Mouse (Mus musculus) testis, adult 2 months (tissue): ENCODE measurements around the gene Foxk1. TPM values are rescaled to one million over a fixed set of nuclear protein-coding genes. Genes with fewer than 3 reads are reported as not detected.

Experiments
- H3K27ac ChIP-seq: fragments of 200-500 bp; 2 replicates; pipeline ENCODE4 v1.5.1; 2012; ENCODE audit warnings: low read depth, low read length; ENCODE audit not compliant: control insufficient read depth, insufficient read depth
- H3K27me3 ChIP-seq: fragments of 200-500 bp; 2 replicates; pipeline ENCODE4 v1.6.1; 2012; ENCODE audit warnings: mild to moderate bottlenecking, low read length, moderate library complexity; ENCODE audit not compliant: control insufficient read depth, insufficient read depth
- H3K36me3 ChIP-seq: fragments of 200-500 bp; 2 replicates; pipeline ENCODE4 v1.6.1; 2012; ENCODE audit warnings: mild to moderate bottlenecking, low read length; ENCODE audit not compliant: control insufficient read depth, insufficient read depth
- H3K4me1 ChIP-seq: fragments of 200-500 bp; 2 replicates; pipeline ENCODE4 v1.6.1; 2012; ENCODE audit warnings: low read length; ENCODE audit not compliant: control insufficient read depth, insufficient read depth
- H3K4me3 ChIP-seq: fragments of 200-500 bp; 2 replicates; pipeline ENCODE4 v1.5.1; 2012; ENCODE audit warnings: low read depth, mild to moderate bottlenecking, low read length, moderate library complexity, mixed read lengths; ENCODE audit not compliant: control insufficient read depth
- CTCF ChIP-seq: fragments of 200-500 bp; IDR thresholded peaks from 2 replicates; pipeline ENCODE4 v1.5.1; 2012; ENCODE audit warnings: low read depth, mild to moderate bottlenecking, inconsistent platforms, low read length, moderate library complexity; ENCODE audit not compliant: control insufficient read depth, insufficient read depth, insufficient replicate concordance
- POLR2A ChIP-seq: fragments of 200-500 bp; IDR thresholded peaks from 2 replicates; pipeline ENCODE4 v1.6.1; 2012; ENCODE audit warnings: low read depth, mild to moderate bottlenecking, inconsistent platforms, low read length, moderate library complexity; ENCODE audit not compliant: control insufficient read depth
- polyA plus RNA-seq: library from polyadenylated mRNA; depleted of rRNA; stranded (reverse); fragments of >200 nt; gene quantifications from 2 replicates; pipeline ENCODE4 v1.2.3, GENCODE M21; 2012

The Foxk1 gene
- polyA plus RNA-seq, 1 experiment: 16.8 TPM

DNA sequence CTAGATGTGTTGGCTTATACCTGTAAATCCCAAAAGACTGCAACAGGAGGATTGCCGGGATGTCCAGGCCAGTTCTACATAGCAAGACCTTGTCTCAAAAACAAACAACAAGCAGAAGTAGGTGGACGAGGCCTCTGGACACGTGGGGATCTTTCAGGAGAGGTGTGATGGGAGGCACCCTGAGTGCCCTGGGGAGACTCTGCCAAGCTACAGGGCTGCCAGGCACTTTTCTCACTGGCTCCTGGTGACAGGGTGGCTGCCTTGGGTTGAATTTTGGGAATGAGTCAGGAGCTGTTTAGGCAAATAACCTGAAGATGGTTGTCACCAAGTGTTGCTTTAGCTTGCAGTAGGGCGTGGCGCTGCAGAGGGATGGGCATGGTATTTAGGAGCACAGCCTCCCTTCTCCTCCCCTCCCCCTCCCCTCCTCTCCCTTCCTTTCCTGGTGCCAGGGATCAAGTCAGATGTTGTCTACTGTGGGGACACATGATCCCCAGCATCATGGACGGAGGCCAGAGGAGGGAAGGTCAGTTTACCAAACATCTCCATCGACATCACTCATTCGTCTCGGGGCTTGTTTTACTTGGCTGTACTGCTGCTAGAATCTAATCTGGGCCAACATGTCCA, 30.6 kb downstream of the Foxk1 start:
- TF ChIP-seq POLR2A (no peak), CTCF (no peak)
- H3K27ac ChIP-seq: no peak overlapping the region

DNA sequence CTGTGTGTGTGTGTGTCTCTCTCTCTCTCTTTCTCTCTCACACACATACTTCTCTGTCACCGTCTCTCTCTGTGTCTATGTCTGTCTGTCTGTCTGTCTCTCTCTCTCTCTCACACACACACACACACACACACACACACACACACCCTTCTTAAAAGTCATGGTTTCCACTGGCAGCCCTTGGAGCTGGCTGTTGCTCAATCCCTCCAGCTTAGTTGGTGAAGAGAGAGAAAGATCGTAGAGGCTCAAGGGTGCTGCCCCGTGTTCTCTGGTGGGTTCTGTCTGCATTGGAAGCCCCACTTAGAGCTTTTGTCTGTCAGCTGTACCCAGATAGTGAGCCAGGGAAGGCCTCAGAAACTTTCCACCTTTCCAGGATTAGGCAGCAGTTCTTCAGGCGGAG, 31.4 kb downstream of the Foxk1 start:
- no peaks in the 10 kb centered on the region for H3K4me1 ChIP-seq
- H3K36me3 ChIP-seq: no peaks in the 10 kb centered on the region
- TF ChIP-seq CTCF (no peak), POLR2A (no peak)
- H3K27me3 ChIP-seq: no peaks in the 10 kb centered on the region
- no peak overlapping the region for H3K27ac ChIP-seq
- no peak overlapping the region for H3K4me3 ChIP-seq

More for the DNA sequence above, 30.6 kb downstream of the Foxk1 start:
- no peaks in the 10 kb centered on the region for H3K36me3 ChIP-seq
- H3K27me3 ChIP-seq: no peaks in the 10 kb centered on the region
- no peaks in the 10 kb centered on the region; the same call in 1 of the 2 replicates for H3K4me1 ChIP-seq
- H3K4me3 ChIP-seq: no peak overlapping the region

DNA sequence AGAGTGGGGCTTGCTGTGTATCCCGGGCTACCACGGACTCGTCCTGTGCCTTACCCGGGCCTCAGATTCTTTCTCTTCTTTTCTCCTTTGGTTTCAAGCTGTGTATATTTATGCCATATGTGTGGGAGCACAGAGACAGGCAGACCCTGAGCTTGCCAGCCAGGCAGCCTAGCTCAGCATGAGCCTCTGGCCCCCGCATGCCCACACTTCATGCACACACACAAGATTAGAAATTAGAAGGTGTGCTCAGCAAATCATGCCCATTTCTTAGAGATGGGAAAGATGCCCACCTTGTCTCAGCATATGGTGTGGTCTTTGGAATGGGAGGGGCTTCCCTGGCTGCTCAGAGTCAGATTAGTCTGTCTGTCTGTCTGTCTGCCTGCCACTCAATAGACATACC, 32.8 kb downstream of the Foxk1 start:
- H3K36me3 ChIP-seq: no peaks in the 10 kb centered on the region
- H3K4me3 ChIP-seq: no peak overlapping the region
- no peaks in the 10 kb centered on the region for H3K27me3 ChIP-seq
- H3K4me1 ChIP-seq: peaks cover 3% of the 10 kb centered on the region
- H3K27ac ChIP-seq: no peak overlapping the region
- TF ChIP-seq CTCF (no peak), POLR2A (no peak)

DNA sequence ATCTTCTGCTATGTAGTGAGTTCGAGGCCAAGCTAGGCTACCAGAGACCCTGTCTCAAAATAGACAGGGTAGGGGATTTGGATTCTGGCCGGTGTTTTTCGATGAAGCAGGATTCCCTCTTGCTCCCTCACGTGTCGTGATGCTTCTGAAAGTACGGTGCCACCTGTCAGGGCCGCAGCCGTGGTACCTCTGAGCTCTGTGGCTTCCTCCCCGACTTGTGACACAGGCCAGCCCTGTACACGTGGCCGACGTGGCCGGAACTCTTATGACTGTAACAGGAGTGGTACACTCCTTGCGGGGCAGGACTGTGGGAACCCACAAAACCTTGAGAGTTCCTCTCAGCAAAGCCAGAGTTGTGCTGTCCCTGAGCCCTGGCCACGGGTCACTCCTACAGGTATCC, 34.4 kb downstream of the Foxk1 start:
- Histone ChIP-seq H3K27me3 (no peaks in the 10 kb centered on the region), H3K4me3 (no peak overlapping the region), H3K4me1 (peaks cover 13% of the 10 kb centered on the region), H3K27ac (no peak overlapping the region), H3K36me3 (no peaks in the 10 kb centered on the region)
- no peak for TF ChIP-seq CTCF
- no peak for TF ChIP-seq POLR2A

DNA sequence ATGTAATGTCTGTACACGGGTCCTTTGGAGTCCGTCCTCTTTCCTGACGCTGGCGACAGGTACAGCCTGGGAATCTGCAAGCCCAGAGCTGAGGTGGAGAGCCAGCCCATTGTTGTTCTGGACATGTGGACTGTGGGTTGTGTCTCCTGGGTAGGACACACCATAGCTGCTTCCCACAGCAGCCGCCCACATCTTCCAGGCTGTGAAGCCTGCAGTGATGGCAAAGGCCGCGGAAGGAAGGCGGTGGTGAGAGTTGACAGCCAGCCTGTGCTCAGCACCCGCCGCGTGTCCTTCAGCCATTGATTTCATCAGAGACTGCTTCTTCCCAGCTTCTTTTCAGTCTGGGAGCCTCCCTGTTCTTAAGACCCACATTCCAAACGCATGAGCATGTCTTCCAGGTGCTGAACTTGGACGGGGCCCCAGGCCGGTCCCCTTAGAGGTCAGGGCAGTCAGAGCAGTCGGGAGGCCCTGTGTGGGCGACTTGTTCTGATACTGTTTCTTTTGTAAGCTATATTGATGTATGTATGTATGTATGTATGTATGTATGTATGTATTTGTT, 37.2 kb downstream of the Foxk1 start:
- H3K4me1 ChIP-seq: peaks cover 20% of the 10 kb centered on the region
- no peak for TF ChIP-seq CTCF
- TF ChIP-seq POLR2A: no peak
- no peak overlapping the region for H3K4me3 ChIP-seq
- H3K27me3 ChIP-seq: no peaks in the 10 kb centered on the region
- no peak overlapping the region for H3K27ac ChIP-seq
- H3K36me3 ChIP-seq: no peaks in the 10 kb centered on the region

DNA sequence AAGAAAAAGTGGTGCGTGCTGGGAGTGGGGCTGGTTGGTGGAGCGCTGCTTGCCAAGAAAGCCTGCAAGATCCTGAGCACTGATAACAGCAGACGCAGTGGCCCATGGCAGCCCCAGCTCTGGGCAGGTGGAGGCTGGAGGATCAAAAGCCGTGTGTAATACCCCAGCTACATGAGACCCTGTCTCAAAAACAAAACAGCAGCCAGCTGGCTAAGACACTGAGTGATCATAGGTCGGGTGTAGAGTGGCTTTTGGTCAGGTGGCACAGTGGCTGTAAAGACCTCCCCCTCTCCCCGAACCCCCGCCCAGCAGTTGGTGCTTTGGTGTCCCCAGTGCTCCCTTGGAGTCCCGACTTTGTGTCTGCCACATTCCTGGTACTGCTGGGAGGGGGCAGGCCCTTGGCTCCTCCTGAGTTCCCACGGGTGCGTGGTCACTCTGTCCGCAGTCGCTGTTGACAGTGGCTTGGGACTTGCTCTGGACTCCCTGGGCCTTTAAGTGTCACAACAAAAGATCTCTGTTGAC, 38.7 kb downstream of the Foxk1 start:
- no peak overlapping the region; the same call in 1 of the 2 replicates for H3K27ac ChIP-seq
- no peaks in the 10 kb centered on the region for H3K36me3 ChIP-seq
- H3K27me3 ChIP-seq: no peaks in the 10 kb centered on the region
- TF ChIP-seq CTCF (no peak), POLR2A (no peak)
- H3K4me3 ChIP-seq: no peak overlapping the region
- peaks cover 23% of the 10 kb centered on the region for H3K4me1 ChIP-seq

DNA sequence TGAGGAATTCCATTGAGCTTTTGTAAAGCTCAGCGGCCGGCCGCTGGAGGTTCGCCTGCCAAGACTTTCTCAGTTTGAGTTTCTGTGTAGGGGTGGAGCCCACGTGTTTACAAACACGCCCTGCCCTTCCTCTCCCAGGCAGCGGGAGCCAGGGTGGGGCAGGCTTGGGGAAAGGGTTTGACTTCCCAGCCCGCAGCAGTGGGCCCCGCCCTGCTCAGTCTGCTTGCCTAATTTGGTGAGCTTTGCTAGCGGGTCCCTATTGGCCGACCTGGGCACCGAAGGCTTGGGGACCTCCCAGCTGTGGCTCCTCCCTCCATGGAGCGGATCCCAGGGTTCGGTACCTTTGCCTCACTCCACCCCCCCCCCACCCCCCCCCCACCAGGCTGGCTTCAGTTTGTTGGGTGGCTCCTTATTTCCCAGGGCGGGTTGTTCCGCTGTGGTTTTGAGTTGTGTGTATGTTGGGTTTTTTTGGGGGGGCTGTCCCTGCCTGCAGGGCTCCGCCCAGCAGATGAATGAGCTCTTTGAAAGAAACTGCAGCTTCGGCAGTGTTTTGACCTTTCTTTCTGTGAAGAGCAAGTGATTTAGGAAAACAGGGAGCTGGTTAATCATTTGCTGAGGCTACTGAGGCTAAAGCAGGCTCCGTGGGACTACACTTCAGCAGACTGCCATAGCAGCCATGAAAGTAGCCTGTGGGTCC, 39.3 kb downstream of the Foxk1 start:
- no peak overlapping the region; the same call in 1 of the 2 replicates for H3K27ac ChIP-seq
- no peak for TF ChIP-seq POLR2A
- no peak for TF ChIP-seq CTCF
- H3K27me3 ChIP-seq: no peaks in the 10 kb centered on the region
- H3K4me1 ChIP-seq: peaks cover 23% of the 10 kb centered on the region
- no peaks in the 10 kb centered on the region for H3K36me3 ChIP-seq
- H3K4me3 ChIP-seq: peak overlapping the region; percentile 34
